Mouse (Mus musculus): ENCODE results near the gene Dmc1. TPM values are rescaled to one million over a fixed set of nuclear protein-coding genes. Genes with fewer than 3 reads are reported as not detected.

The Dmc1 gene
- polyA plus RNA-seq (2017; shearing (Covaris generic)) = not detected

GRCm38 (mm10) chr15:79604990-79605665, at the start of gene Dmc1:
Gene Dmc1, minus strand, starts transcription at chr15:79605109.

GRCm38 (mm10) chr15:79546410-79547288, 58.3 kb downstream of the Dmc1 start, which contains the start of gene Ddx17:
Gene Ddx17, minus strand, starts transcription at chr15:79546741.

DNA sequence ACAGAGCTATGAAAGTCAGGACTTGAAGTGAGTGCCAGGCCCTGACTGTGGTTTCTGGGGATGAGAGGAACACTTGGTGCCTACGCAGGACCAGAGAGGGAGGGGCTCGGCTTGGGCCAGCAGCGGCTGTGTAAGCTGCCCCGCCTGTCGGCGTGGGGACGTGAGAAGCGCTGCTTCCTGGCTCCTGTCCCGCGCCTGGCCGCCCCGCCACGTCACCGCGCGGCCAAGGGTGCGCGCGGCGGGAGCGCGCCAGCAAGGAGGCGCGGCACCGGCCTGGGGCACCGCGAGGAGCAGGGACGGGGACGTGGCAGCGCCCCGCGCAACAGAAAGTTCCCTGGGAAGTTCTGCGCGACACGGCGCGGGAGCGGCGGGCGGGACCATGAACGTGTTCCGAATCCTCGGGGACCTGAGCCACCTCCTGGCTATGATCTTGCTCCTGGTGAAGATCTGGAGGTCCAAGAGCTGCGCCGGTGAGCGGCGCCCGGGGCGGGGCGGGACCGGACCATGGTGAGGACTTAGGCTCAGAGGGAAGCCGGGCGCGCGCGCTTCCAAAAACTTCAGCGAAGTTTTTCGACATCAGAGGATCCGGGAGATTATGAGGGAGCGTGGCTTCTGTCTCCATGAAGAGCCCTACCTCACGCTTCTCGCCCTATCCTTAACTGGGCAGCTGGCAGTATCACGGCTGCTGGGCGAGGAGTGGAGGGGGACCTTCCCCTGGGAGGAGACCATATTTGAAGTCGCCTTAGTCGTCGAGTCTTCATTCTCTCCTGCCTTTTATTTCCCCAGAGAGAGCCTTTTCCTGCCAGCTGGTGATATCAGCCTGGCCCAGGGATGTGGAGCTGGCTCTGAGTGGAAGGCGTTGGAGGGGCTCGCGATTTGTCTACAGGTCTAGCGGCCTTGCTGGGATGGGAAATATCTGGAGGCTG, 88.5 kb downstream of the Dmc1 start, which contains the start of gene Kdelr3:
Kdelr3 (plus strand) TSS at position 241 of the 926 bp plus-strand sequence.

Other genes with a start within 250 kb of the Dmc1 start
- gene Tmem184b, start 201.5 kb downstream of the Dmc1 start, polyA plus RNA-seq (2017; shearing (Covaris generic)) = 26.8 TPM
- gene Csnk1e, start 149.5 kb downstream of the Dmc1 start, polyA plus RNA-seq (2017; shearing (Covaris generic)) = 5.2 TPM
- gene Kcnj4, start 99.9 kb downstream of the Dmc1 start, polyA plus RNA-seq (2017; shearing (Covaris generic)) = not detected
- gene Kdelr3, start 88.7 kb downstream of the Dmc1 start, polyA plus RNA-seq (2017; shearing (Covaris generic)) = not detected
- gene Ddx17, start 58.4 kb downstream of the Dmc1 start, polyA plus RNA-seq (2017; shearing (Covaris generic)) = 19.7 TPM
- 0.51 TPM for gene Fam227a, start 53.8 kb upstream of the Dmc1 start, polyA plus RNA-seq (2017; shearing (Covaris generic))
- 18.2 TPM for gene Cby1, start 54.1 kb upstream of the Dmc1 start, polyA plus RNA-seq (2017; shearing (Covaris generic))
- gene Tomm22, start 65.8 kb upstream of the Dmc1 start, polyA plus RNA-seq (2017; shearing (Covaris generic)) = 257 TPM
- 3.0 TPM for gene Josd1, start 82.8 kb upstream of the Dmc1 start, polyA plus RNA-seq (2017; shearing (Covaris generic))
- gene Gtpbp1, start 85.7 kb upstream of the Dmc1 start, polyA plus RNA-seq (2017; shearing (Covaris generic)) = 41.7 TPM
- 17.5 TPM for gene Sun2, start 137.4 kb upstream of the Dmc1 start, polyA plus RNA-seq (2017; shearing (Covaris generic))
- 20.3 TPM for gene Dnal4, start 172.7 kb upstream of the Dmc1 start, polyA plus RNA-seq (2017; shearing (Covaris generic))
- 0.82 TPM for gene Nptxr, start 199.7 kb upstream of the Dmc1 start, polyA plus RNA-seq (2017; shearing (Covaris generic))
- gene Npcd, start 229.1 kb upstream of the Dmc1 start, polyA plus RNA-seq (2017; shearing (Covaris generic)) = not detected
- gene Cbx6, start 229.6 kb upstream of the Dmc1 start, polyA plus RNA-seq (2017; shearing (Covaris generic)) = 59.0 TPM